Mouse (Mus musculus) adrenal gland, postnatal 25 days (tissue): ENCODE measurements at regions not wholly inside any gene's neighbourhood (a gene's known extent, or its start where the extent isn't known, plus 50 kb on each side); places are given as distances from the start of the nearest gene placed in this dataset.

Experiments used
- DNase-seq: peaks from one replicate; pipeline ENCODE4 v3.0.0; 2021; ENCODE audit warnings: mixed read lengths

GRCm38 (mm10) chr9:111822094-111822493 lies 131.9 kb upstream of the Stac start:
- no peak for DNase-seq

- no peak for DNase-seq
Measured at GRCm38 (mm10) chr9:111817461-111817860, 127.3 kb upstream of the Stac start.

- DNase-seq = no peak
Measured at GRCm38 (mm10) chr9:111804931-111805330, 114.8 kb upstream of the Stac start.

GRCm38 (mm10) chr9:111801381-111801780 lies 111.2 kb upstream of the Stac start:
- DNase-seq = no peak

GRCm38 (mm10) chr9:111800869-111801268 lies 110.7 kb upstream of the Stac start:
- DNase-seq = no peak

- no peak for DNase-seq
Measured at GRCm38 (mm10) chr9:111778981-111779380, 88.8 kb upstream of the Stac start.

- DNase-seq = no peak
Measured at GRCm38 (mm10) chr9:111777433-111778135, 87.4 kb upstream of the Stac start.

GRCm38 (mm10) chr9:111774229-111774628 lies 84.1 kb upstream of the Stac start:
- no peak for DNase-seq

- DNase-seq = no peak
Measured at GRCm38 (mm10) chr9:111762653-111763468, 72.7 kb upstream of the Stac start.

- peak; percentile 42 for DNase-seq
Measured at GRCm38 (mm10) chr9:111755235-111755634, 65.1 kb upstream of the Stac start.

- peak; percentile 15 for DNase-seq
Measured at GRCm38 (mm10) chr9:111746151-111746550, 56.0 kb upstream of the Stac start.

- no peak for DNase-seq
Measured at GRCm38 (mm10) chr9:111745206-111745605, 55.1 kb upstream of the Stac start.
